Mouse (Mus musculus) heart, adult 9 months (tissue): Measurements from ENCODE around the gene Mcm5.

ENCODE experiments used
- DNase-seq, 2 experiments: peaks; one replicate each; pipeline ENCODE4 v3.0.0; 2022; ENCODE audit warnings: low spot score in 2 of 2

Mcm5 gene

GRCm38 (mm10) chr8:75157471-75158230 is 48.3 kb downstream of the Mcm5 start:
- no peak for DNase-seq

- DNase-seq: no peak
Measured at GRCm38 (mm10) chr8:75169363-75169762, 60.0 kb downstream of the Mcm5 start.

- no peak for DNase-seq
Measured at GRCm38 (mm10) chr8:75172009-75172685, 62.8 kb downstream of the Mcm5 start.
